Mouse (Mus musculus) forebrain, embryonic 15.5 days (tissue): Measurements from ENCODE around the gene App. TPM values are rescaled to one million over a fixed set of nuclear protein-coding genes. Genes with fewer than 3 reads are reported as not detected.
A peak's percentile ranks its signal among the peaks of the same experiment; 100 is the strongest.

Experiments
- ATAC-seq: fragments of 200-750 bp; cut with Nextera tagmentation; replicated peaks from 2 replicates; pipeline ENCODE4 v1.8.0; 2017; ENCODE audit warnings: mild to moderate bottlenecking, moderate TSS enrichment, moderate library complexity
- H3K27ac ChIP-seq: fragments of 300-500 bp; sonication (generic); replicated peaks from 2 replicates; pipeline ENCODE4 v1.5.1; 2015; ENCODE audit warnings: mild to moderate bottlenecking, inconsistent platforms
- H3K27me3 ChIP-seq: fragments of 300-500 bp; sonication (generic); 2 replicates; pipeline ENCODE4 v1.6.1; 2015; ENCODE audit warnings: inconsistent platforms
- H3K36me3 ChIP-seq: fragments of 300-500 bp; sonication (generic); 2 replicates; pipeline ENCODE4 v1.6.1; 2015; ENCODE audit warnings: mild to moderate bottlenecking, inconsistent platforms
- H3K4me1 ChIP-seq: fragments of 300-500 bp; sonication (generic); 2 replicates; pipeline ENCODE4 v1.6.1; 2015; ENCODE audit warnings: inconsistent platforms
- H3K4me2 ChIP-seq: fragments of 300-500 bp; sonication (generic); replicated peaks from 2 replicates; pipeline ENCODE4 v1.6.1; 2015; ENCODE audit warnings: mild to moderate bottlenecking, inconsistent platforms
- H3K4me3 ChIP-seq: fragments of 300-500 bp; sonication (generic); 2 replicates; pipeline ENCODE4 v1.5.1; 2015; ENCODE audit warnings: mild to moderate bottlenecking, inconsistent platforms
- H3K9ac ChIP-seq: fragments of 300-500 bp; sonication (generic); replicated peaks from 2 replicates; pipeline ENCODE4 v1.6.1; 2015; ENCODE audit warnings: mild to moderate bottlenecking, inconsistent platforms
- H3K9me3 ChIP-seq: fragments of 300-500 bp; sonication (generic); 2 replicates; pipeline ENCODE4 v1.6.1; 2016; ENCODE audit warnings: inconsistent platforms
- WGBS: fragments of 180-500 bp; shearing (Covaris S2); methylation state at CpG from one replicate; pipeline ENCODE4 v1.1.7; 2015; ENCODE audit warnings: mixed read lengths; 5-methylcytosine and 5-hydroxymethylcytosine counted together
- polyA plus RNA-seq: library from polyadenylated mRNA; unstranded; fragments of >200 nt; fragmentation: Nextera tagmentation; extraction: Ambion mirVana; gene quantifications from 2 replicates; pipeline ENCODE4 v1.2.1, GENCODE M21; 2015

The App gene
- polyA plus RNA-seq, 1 experiment from 2014 or later: 266 TPM

- 7% methylated on average over 9 of the region's 9 CpGs for WGBS
These were observed 80.9 kb downstream of the App start for GRCm38 (mm10) chr16:85092644-85093091.

GRCm38 (mm10) chr16:85092183-85092582 is 81.4 kb downstream of the App start:
- Histone ChIP-seq H3K36me3 (no peaks in the 10 kb centered on the region), H3K27me3 (no peaks in the 10 kb centered on the region), H3K9me3 (no peaks in the 10 kb centered on the region), H3K9ac (no peak overlapping the region), H3K4me1 (peaks cover 95% of the 10 kb centered on the region), H3K4me3 (no peak overlapping the region), H3K27ac (peak overlapping the region; percentile 83), H3K4me2 (0 out of 2 replicates have a peak overlapping the region, but pooled peaks have one; percentile 11)
- ATAC-seq: no peak
- WGBS: 24% methylated on average over 1 of the region's 1 CpGs

More at GRCm38 (mm10) chr16:85092644-85093091, 80.9 kb downstream of the App start:
- Histone ChIP-seq H3K4me2 (peak overlapping the region; percentile 26), H3K9me3 (no peaks in the 10 kb centered on the region), H3K4me1 (peaks cover 91% of the 10 kb centered on the region), H3K27me3 (no peaks in the 10 kb centered on the region), H3K27ac (peak overlapping the region; percentile 83), H3K4me3 (no peak overlapping the region), H3K36me3 (no peaks in the 10 kb centered on the region), H3K9ac (no peak overlapping the region)
- peak; percentile 88 for ATAC-seq

- no peak overlapping the region for H3K4me3 ChIP-seq
- H3K9me3 ChIP-seq: no peaks in the 10 kb centered on the region
- peaks cover 94% of the 10 kb centered on the region for H3K4me1 ChIP-seq
- no peak overlapping the region for H3K9ac ChIP-seq
- H3K27ac ChIP-seq: peak overlapping the region; percentile 83
- no peak for ATAC-seq
- no peaks in the 10 kb centered on the region for H3K27me3 ChIP-seq
- 37% methylated on average over 14 of the region's 14 CpGs for WGBS
- H3K4me2 ChIP-seq: peak overlapping the region; percentile 22
- no peaks in the 10 kb centered on the region for H3K36me3 ChIP-seq
These were observed 82.6 kb downstream of the App start for GRCm38 (mm10) chr16:85090992-85091391.

GRCm38 (mm10) chr16:85088126-85088525 is 85.4 kb downstream of the App start:
- H3K27ac ChIP-seq: peak overlapping the region; percentile 35; the same call in 1 of the 2 replicates
- H3K27me3 ChIP-seq: no peaks in the 10 kb centered on the region
- 32% methylated on average over 10 of the region's 10 CpGs for WGBS

GRCm38 (mm10) chr16:85086303-85086702 is 87.3 kb downstream of the App start:
- H3K4me1 ChIP-seq: peaks cover 60% of the 10 kb centered on the region
- H3K9ac ChIP-seq: no peak overlapping the region
- peaks cover 9% of the 10 kb centered on the region; the same call in 1 of the 2 replicates for H3K36me3 ChIP-seq
- no peak overlapping the region for H3K4me3 ChIP-seq
- no peak overlapping the region for H3K4me2 ChIP-seq
- no peak for ATAC-seq
- no peaks in the 10 kb centered on the region for H3K9me3 ChIP-seq
- H3K27ac ChIP-seq: no peak overlapping the region
- no peaks in the 10 kb centered on the region for H3K27me3 ChIP-seq
- 87% methylated on average over 14 of the region's 14 CpGs for WGBS

More at GRCm38 (mm10) chr16:85088126-85088525, 85.4 kb downstream of the App start:
- H3K9me3 ChIP-seq: no peaks in the 10 kb centered on the region
- no peaks in the 10 kb centered on the region for H3K36me3 ChIP-seq
- H3K9ac ChIP-seq: no peak overlapping the region
- no peak for ATAC-seq
- H3K4me1 ChIP-seq: peaks cover 78% of the 10 kb centered on the region
- no peak overlapping the region for H3K4me3 ChIP-seq
- no peak overlapping the region for H3K4me2 ChIP-seq

GRCm38 (mm10) chr16:85085902-85086301 is 87.7 kb downstream of the App start:
- H3K9ac ChIP-seq: no peak overlapping the region
- H3K27me3 ChIP-seq: no peaks in the 10 kb centered on the region
- H3K4me3 ChIP-seq: no peak overlapping the region
- H3K4me2 ChIP-seq: no peak overlapping the region
- peaks cover 56% of the 10 kb centered on the region for H3K4me1 ChIP-seq
- H3K27ac ChIP-seq: no peak overlapping the region; the same call in 1 of the 2 replicates
- peaks cover 11% of the 10 kb centered on the region; the same call in 1 of the 2 replicates for H3K36me3 ChIP-seq
- peak; percentile 44 for ATAC-seq
- no peaks in the 10 kb centered on the region for H3K9me3 ChIP-seq
- 54% methylated on average over 6 of the region's 6 CpGs for WGBS

GRCm38 (mm10) chr16:85084152-85084551 is 89.4 kb downstream of the App start:
- 100% methylated on average over 1 of the region's 1 CpGs for WGBS

GRCm38 (mm10) chr16:85075330-85075729 is 98.2 kb downstream of the App start:
- H3K27ac ChIP-seq: no peak overlapping the region
- H3K36me3 ChIP-seq: peaks cover 29% of the 10 kb centered on the region
- H3K9me3 ChIP-seq: no peaks in the 10 kb centered on the region
- ATAC-seq: no peak
- no peaks in the 10 kb centered on the region for H3K27me3 ChIP-seq
- WGBS: 84% methylated on average over 2 of the region's 2 CpGs
- no peak overlapping the region for H3K4me2 ChIP-seq
- H3K9ac ChIP-seq: no peak overlapping the region
- H3K4me3 ChIP-seq: no peak overlapping the region
- no peaks in the 10 kb centered on the region for H3K4me1 ChIP-seq

More at GRCm38 (mm10) chr16:85084152-85084551, 89.4 kb downstream of the App start:
- H3K9ac ChIP-seq: no peak overlapping the region
- no peaks in the 10 kb centered on the region for H3K27me3 ChIP-seq
- no peak overlapping the region for H3K4me3 ChIP-seq
- no peaks in the 10 kb centered on the region for H3K9me3 ChIP-seq
- ATAC-seq: no peak
- H3K27ac ChIP-seq: no peak overlapping the region
- peaks cover 20% of the 10 kb centered on the region for H3K36me3 ChIP-seq
- H3K4me1 ChIP-seq: peaks cover 41% of the 10 kb centered on the region
- no peak overlapping the region for H3K4me2 ChIP-seq

GRCm38 (mm10) chr16:85074889-85075288 is 98.7 kb downstream of the App start:
- Histone ChIP-seq H3K36me3 (peaks cover 28% of the 10 kb centered on the region), H3K4me2 (no peak overlapping the region), H3K4me3 (no peak overlapping the region), H3K27me3 (no peaks in the 10 kb centered on the region), H3K4me1 (no peaks in the 10 kb centered on the region), H3K9me3 (no peaks in the 10 kb centered on the region), H3K9ac (no peak overlapping the region), H3K27ac (no peak overlapping the region)
- no peak for ATAC-seq
- 84% methylated on average over 6 of the region's 6 CpGs for WGBS

- WGBS: 71% methylated on average over 12 of the region's 12 CpGs
- peaks cover 22% of the 10 kb centered on the region for H3K36me3 ChIP-seq
- H3K4me2 ChIP-seq: no peak overlapping the region
- no peak overlapping the region for H3K27ac ChIP-seq
- H3K9ac ChIP-seq: no peak overlapping the region
- no peaks in the 10 kb centered on the region for H3K27me3 ChIP-seq
- ATAC-seq: no peak
- H3K4me3 ChIP-seq: no peak overlapping the region
- H3K4me1 ChIP-seq: no peaks in the 10 kb centered on the region
- H3K9me3 ChIP-seq: no peaks in the 10 kb centered on the region
These were observed 100.9 kb downstream of the App start for GRCm38 (mm10) chr16:85072624-85073023.

GRCm38 (mm10) chr16:85071791-85072190 is 101.8 kb downstream of the App start:
- WGBS: 95% methylated on average over 12 of the region's 12 CpGs
- Histone ChIP-seq H3K27me3 (no peaks in the 10 kb centered on the region), H3K4me1 (no peaks in the 10 kb centered on the region), H3K9ac (no peak overlapping the region), H3K36me3 (peaks cover 18% of the 10 kb centered on the region; the same call in 1 of the 2 replicates), H3K27ac (no peak overlapping the region), H3K4me3 (no peak overlapping the region), H3K4me2 (no peak overlapping the region), H3K9me3 (no peaks in the 10 kb centered on the region)
- ATAC-seq: no peak

GRCm38 (mm10) chr16:85071248-85071647 is 102.3 kb downstream of the App start:
- Histone ChIP-seq H3K9me3 (no peaks in the 10 kb centered on the region), H3K4me3 (no peak overlapping the region), H3K9ac (no peak overlapping the region), H3K36me3 (peaks cover 14% of the 10 kb centered on the region; the same call in 1 of the 2 replicates), H3K4me2 (no peak overlapping the region), H3K4me1 (no peaks in the 10 kb centered on the region), H3K27ac (no peak overlapping the region), H3K27me3 (no peaks in the 10 kb centered on the region)
- WGBS: 100% methylated on average over 1 of the region's 1 CpGs
- ATAC-seq: no peak
